Mouse (Mus musculus) heart, adult 2 months (tissue): ENCODE measurements around the gene Mtfr1l. TPM values are rescaled to one million over a fixed set of nuclear protein-coding genes. Genes with fewer than 3 reads are reported as not detected.

Source experiments
- DNase-seq, 2 experiments: peaks; one replicate each; pipeline ENCODE4 v3.0.0; 2021
- H3K27ac ChIP-seq: fragments of 200-600 bp; 2 replicates; pipeline ENCODE4 v1.8.1; 2022
- H3K27me3 ChIP-seq: fragments of 200-500 bp; 2 replicates; pipeline ENCODE4 v1.6.1; 2012; ENCODE audit warnings: mild to moderate bottlenecking, low read length, inconsistent platforms, mixed read lengths; ENCODE audit not compliant: control insufficient read depth, insufficient read depth
- H3K36me3 ChIP-seq: fragments of 200-500 bp; 2 replicates; pipeline ENCODE4 v1.6.1; 2012; ENCODE audit warnings: low read length, inconsistent platforms; ENCODE audit not compliant: control insufficient read depth, insufficient read depth
- H3K4me1 ChIP-seq: fragments of 200-500 bp; 2 replicates; pipeline ENCODE4 v1.6.1; 2011; ENCODE audit warnings: low read length; ENCODE audit not compliant: control insufficient read depth, insufficient read depth
- H3K4me3 ChIP-seq: fragments of 200-600 bp; 2 replicates; pipeline ENCODE4 v1.8.1; 2022
- H3K79me2 ChIP-seq: fragments of 200-500 bp; replicated peaks from 2 replicates; pipeline ENCODE4 v1.6.1; 2012; ENCODE audit warnings: mild to moderate bottlenecking, inconsistent platforms, low read length, moderate library complexity, mixed read lengths; ENCODE audit not compliant: control insufficient read depth, insufficient read depth
- H3K9ac ChIP-seq: fragments of 200-500 bp; 2 replicates; pipeline ENCODE4 v1.6.1; 2012; ENCODE audit warnings: low read depth, mild to moderate bottlenecking, control low read depth, inconsistent platforms, low read length, mixed read lengths
- CTCF ChIP-seq: fragments of 200-600 bp; IDR thresholded peaks from 2 replicates; pipeline ENCODE4 v1.8.1; 2022; ENCODE audit warnings: antibody characterized with exemption, mild to moderate bottlenecking, moderate library complexity
- EP300 ChIP-seq: fragments of 200-500 bp; IDR thresholded peaks from 2 replicates; pipeline ENCODE4 v1.6.1; 2011; ENCODE audit warnings: low read depth, low read length, control low read depth; ENCODE audit not compliant: insufficient read depth
- POLR2A ChIP-seq: fragments of 200-500 bp; IDR thresholded peaks from 2 replicates; pipeline ENCODE4 v1.6.1; 2011; ENCODE audit warnings: mild to moderate bottlenecking, low read depth, low read length, control low read depth; ENCODE audit not compliant: insufficient read depth
- WGBS: fragments of 180-500 bp; shearing (Covaris S2); methylation state at CpG from one replicate; pipeline ENCODE4 v1.1.7; 2018; 5-methylcytosine and 5-hydroxymethylcytosine counted together
- intact Hi-C: fragments of 180-260 bp; cut with DNase I; formaldehyde crosslinking; loops from one replicate; pipeline ENCODE4 v1.15.1; 2025
- polyA plus RNA-seq: library from polyadenylated mRNA; depleted of rRNA; stranded (reverse); fragments of >200 nt; gene quantifications from 2 replicates; pipeline ENCODE4 v1.2.3, GENCODE M21; 2012
- total RNA-seq, 2 experiments: library from RNA; stranded (reverse); gene quantifications; 2 replicates each; pipeline ENCODE4 v1.2.3; 2021

Gene Mtfr1l
- total and polyA plus RNA-seq, 3 experiments = 170 to 196 (median 191) TPM

GRCm38 (mm10) chr4:134532928-134533327, 2.3 kb downstream of the Mtfr1l start:
- no peak overlapping the region for H3K27ac ChIP-seq
- DNase-seq = no peak
- peaks cover 3% of the 10 kb centered on the region for H3K4me1 ChIP-seq
- 57% methylated on average over 4 of the region's 4 CpGs for WGBS
- H3K27me3 ChIP-seq = no peaks in the 10 kb centered on the region
- TF ChIP-seq CTCF (no peak), POLR2A (no peak)
- H3K9ac ChIP-seq = no peak overlapping the region
- H3K36me3 ChIP-seq = 0 out of 2 replicates have a peak, but pooled peaks cover 2% of the 10 kb centered on the region
- H3K79me2 ChIP-seq = no peaks in the 10 kb centered on the region; the same call in 1 of the 2 replicates
- no peak overlapping the region for H3K4me3 ChIP-seq
- intact Hi-C loops = no loop called here

GRCm38 (mm10) chr4:134526220-134526619, 9.0 kb downstream of the Mtfr1l start:
- no peak for DNase-seq
- no peak overlapping the region for H3K9ac ChIP-seq
- H3K27me3 ChIP-seq = no peaks in the 10 kb centered on the region
- no peak overlapping the region for H3K4me3 ChIP-seq
- H3K36me3 ChIP-seq = peaks cover 3% of the 10 kb centered on the region
- no peak for TF ChIP-seq POLR2A
- TF ChIP-seq CTCF = no peak
- no peak for TF ChIP-seq EP300
- H3K27ac ChIP-seq = no peak overlapping the region
- intact Hi-C loops = no loop called here
- 72% methylated on average over 5 of the region's 5 CpGs for WGBS
- no peaks in the 10 kb centered on the region for H3K4me1 ChIP-seq
- H3K79me2 ChIP-seq = no peaks in the 10 kb centered on the region

- Histone ChIP-seq H3K9ac (no peak overlapping the region), H3K4me3 (no peak overlapping the region), H3K27ac (no peak overlapping the region), H3K27me3 (no peaks in the 10 kb centered on the region), H3K36me3 (peaks cover 3% of the 10 kb centered on the region), H3K4me1 (no peaks in the 10 kb centered on the region), H3K79me2 (no peaks in the 10 kb centered on the region)
- intact Hi-C loops = no loop called here
- whole genome bisulfite sequencing = 77% methylated on average over 5 of the region's 5 CpGs
- TF ChIP-seq EP300 = no peak
- no peak for TF ChIP-seq POLR2A
- no peak for TF ChIP-seq CTCF
- DNase-seq = no peak
Measured at GRCm38 (mm10) chr4:134525806-134526205, 9.4 kb downstream of the Mtfr1l start.

- TF ChIP-seq CTCF = no peak
- TF ChIP-seq POLR2A = no peak
- no peak for TF ChIP-seq EP300
- Histone ChIP-seq H3K4me3 (no peak overlapping the region), H3K4me1 (no peaks in the 10 kb centered on the region), H3K27me3 (no peaks in the 10 kb centered on the region), H3K27ac (no peak overlapping the region), H3K79me2 (no peaks in the 10 kb centered on the region), H3K9ac (no peak overlapping the region), H3K36me3 (peaks cover 2% of the 10 kb centered on the region)
- no peak for DNase-seq
- WGBS = 77% methylated on average over 4 of the region's 4 CpGs
- intact Hi-C loops = no loop called here
Measured at GRCm38 (mm10) chr4:134523447-134523846, 11.7 kb downstream of the Mtfr1l start.

- H3K4me1 ChIP-seq = peaks cover 6% of the 10 kb centered on the region
- H3K27me3 ChIP-seq = no peaks in the 10 kb centered on the region
- DNase-seq = no peak
- no peaks in the 10 kb centered on the region; the same call in 1 of the 2 replicates for H3K36me3 ChIP-seq
- H3K27ac ChIP-seq = no peak overlapping the region
- H3K9ac ChIP-seq = no peak overlapping the region
- intact Hi-C loops = no loop called here
- no peaks in the 10 kb centered on the region for H3K79me2 ChIP-seq
- TF ChIP-seq CTCF (no peak), POLR2A (no peak), EP300 (no peak)
- H3K4me3 ChIP-seq = no peak overlapping the region
Measured at GRCm38 (mm10) chr4:134519281-134519680, 15.9 kb downstream of the Mtfr1l start.

GRCm38 (mm10) chr4:134518541-134518940, 16.6 kb downstream of the Mtfr1l start:
- no peaks in the 10 kb centered on the region for H3K27me3 ChIP-seq
- intact Hi-C loops = no loop called here
- WGBS = 74% methylated on average over 4 of the region's 4 CpGs
- no peak overlapping the region for H3K4me3 ChIP-seq
- H3K27ac ChIP-seq = no peak overlapping the region
- H3K79me2 ChIP-seq = no peaks in the 10 kb centered on the region
- peaks cover 6% of the 10 kb centered on the region for H3K4me1 ChIP-seq
- TF ChIP-seq EP300 (no peak), CTCF (no peak), POLR2A (no peak)
- no peak overlapping the region for H3K9ac ChIP-seq
- H3K36me3 ChIP-seq = no peaks in the 10 kb centered on the region; the same call in 1 of the 2 replicates
- no peak for DNase-seq
